Mouse (Mus musculus): Measurements from ENCODE around the gene Hist3h2ba. TPM values are rescaled to one million over a fixed set of nuclear protein-coding genes. Genes with fewer than 3 reads are reported as not detected.

The Hist3h2ba gene
- total and polyA plus RNA-seq, 3 experiments, result 0.21 to 48.2 TPM; not detected in 1

DNA sequence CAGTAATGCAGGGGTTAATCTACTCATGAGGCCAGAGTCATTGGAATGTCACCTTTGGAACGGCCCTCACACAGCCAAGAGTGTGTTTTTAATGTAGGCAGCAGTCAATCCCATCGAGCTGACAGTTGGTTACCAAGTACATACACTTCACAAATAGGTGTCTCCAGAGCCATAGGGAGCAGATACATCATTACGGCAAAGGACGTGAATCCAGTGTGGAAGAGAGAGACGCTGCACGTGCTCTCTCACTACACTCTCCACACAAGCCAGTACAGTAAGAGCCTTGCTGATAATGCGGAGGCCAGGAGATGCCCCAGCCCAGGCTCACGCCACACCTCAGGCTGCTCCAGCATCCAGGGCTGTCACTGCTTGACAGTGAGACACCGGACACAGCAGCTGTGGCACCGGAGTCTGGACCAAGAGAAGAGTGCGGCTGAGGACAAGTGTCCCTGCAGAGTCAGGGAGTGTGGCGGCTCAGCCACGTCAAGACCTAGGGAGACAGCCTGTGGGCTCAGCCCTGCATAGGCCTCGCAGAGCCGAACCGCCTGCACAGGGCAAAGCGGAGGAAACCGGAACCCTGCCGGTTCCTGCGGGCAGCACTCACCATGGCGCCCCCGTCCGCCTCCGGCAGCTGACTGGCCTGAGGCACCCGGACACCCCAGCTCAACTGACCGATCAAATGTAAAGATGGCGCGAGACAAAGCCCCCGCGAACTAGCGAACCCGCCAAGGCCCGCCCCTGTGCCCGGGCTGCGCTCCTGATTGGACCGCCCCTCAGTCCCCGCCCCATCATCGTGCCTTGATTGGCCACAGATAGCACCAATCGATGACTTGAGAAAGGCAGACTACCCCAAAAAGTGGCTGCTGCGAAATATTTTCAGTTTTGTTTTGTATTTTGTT lies 45.0 kb upstream of the Hist3h2ba start, which contains the start of gene Zfp39 (continued):
- no peak for TF ChIP-seq ETS1 (IDR thresholded peaks at IDR 0.05; ENCODE audit: low read depth, low read length)
- no peak for TF ChIP-seq TCF12 (IDR thresholded peaks at IDR 0.05; ENCODE audit: low read depth, low read length)
- TF ChIP-seq MAZ (IDR thresholded peaks at IDR 0.05; ENCODE audit: low read depth, low read length), result peak; percentile 91
- peak; percentile 68 for TF ChIP-seq NELFE (IDR thresholded peaks at IDR 0.05; ENCODE audit: low read depth, low read length)

DNA sequence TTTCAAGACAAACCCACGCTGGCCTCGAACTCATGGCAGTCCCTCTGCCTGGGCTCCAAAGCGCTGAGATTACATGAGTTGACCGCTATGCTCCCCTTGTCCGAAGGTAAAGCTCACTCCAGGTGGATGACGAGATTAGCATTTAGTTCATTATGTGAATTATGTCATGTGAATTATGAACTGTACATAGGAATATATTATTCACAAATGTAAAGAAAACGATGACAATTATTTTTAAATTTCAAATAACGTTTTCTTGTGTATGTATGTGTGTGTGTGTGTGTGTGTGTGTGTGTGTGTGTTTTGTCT lies 44.4 kb upstream of the Hist3h2ba start:
- no peak for DNase-seq (ENCODE audit: low read depth, low spot score)
- peak overlapping the region; percentile 73 to 96 for H3K4me3 ChIP-seq (ENCODE audit: control insufficient read depth in 1 of 2, insufficient read depth in 1 of 2, low read depth in 2 of 2, low read length in 2 of 2)
- H3K36me3 ChIP-seq (ENCODE audit: control insufficient read depth in 1 of 2, insufficient read depth in 2 of 2, low read length in 2 of 2), result peaks cover 4 to 14% of the 10 kb centered on the region in 2 experiments; a peak in 3 of 4 replicates
- peak overlapping the region; percentile 61 for H3K27ac ChIP-seq (ENCODE audit: control insufficient read depth, low read depth, low read length)
- H3K4me1 ChIP-seq (ENCODE audit: control insufficient read depth in 1 of 2, insufficient read depth in 2 of 2, low read length in 2 of 2), result peaks cover 3 to 16% of the 10 kb centered on the region in 2 experiments
- H3K9me3 ChIP-seq (replicated peaks; ENCODE audit: insufficient read depth, low read length), result no peaks in the 10 kb centered on the region
- TF ChIP-seq EP300 (IDR thresholded peaks at IDR 0.05; ENCODE audit: low read depth in 1 of 2, low read length in 2 of 2) (no peak; a peak in 1 of 4 replicates), MAZ (IDR thresholded peaks at IDR 0.05; ENCODE audit: low read depth, low read length) (no peak), RAD21 (IDR thresholded peaks at IDR 0.05; ENCODE audit: low read depth, low read length) (no peak), ZMIZ1 (IDR thresholded peaks at IDR 0.05; ENCODE audit: low read depth, low read length) (0 out of 2 replicates have a peak, but pooled peaks have one; percentile 26), SIN3A (IDR thresholded peaks at IDR 0.05; ENCODE audit: low read length) (peak; percentile 82), E2F4 (IDR thresholded peaks at IDR 0.05; ENCODE audit: borderline replicate concordance, low read depth, low read length) (no peak), TBP (IDR thresholded peaks at IDR 0.05; ENCODE audit: low read depth, low read length) (no peak), USF2 (IDR thresholded peaks at IDR 0.05; ENCODE audit: borderline replicate concordance in 1 of 2, insufficient read depth in 1 of 2, low read depth in 1 of 2, low read length in 2 of 2) (no peak), CHD2 (IDR thresholded peaks at IDR 0.05; ENCODE audit: low read length) (no peak), GATA1 (IDR thresholded peaks at IDR 0.05; ENCODE audit: low read depth, low read length) (no peak; the same call in 1 of the 2 replicates), ETS1 (IDR thresholded peaks at IDR 0.05; ENCODE audit: low read depth, low read length) (peak; percentile 44; the same call in 1 of the 2 replicates), USF1 (IDR thresholded peaks at IDR 0.05; ENCODE audit: low read depth, low read length) (no peak), BHLHE40 (IDR thresholded peaks at IDR 0.05; ENCODE audit: borderline replicate concordance, low read depth, low read length) (no peak), HCFC1 (IDR thresholded peaks at IDR 0.05; ENCODE audit: low read depth, low read length) (0 out of 2 replicates have a peak, but pooled peaks have one; percentile 10), MXI1 (IDR thresholded peaks at IDR 0.05; ENCODE audit: low read depth, low read length) (peak; percentile 63; the same call in 1 of the 2 replicates), ELF1 (IDR thresholded peaks at IDR 0.05; ENCODE audit: low read depth, low read length) (0 out of 2 replicates have a peak, but pooled peaks have one; percentile 3), NELFE (IDR thresholded peaks at IDR 0.05; ENCODE audit: low read depth, low read length) (peak; percentile 17; the same call in 1 of the 2 replicates)
- no peaks in the 10 kb centered on the region for H3K27me3 ChIP-seq (ENCODE audit: control insufficient read depth in 1 of 2, insufficient read depth in 2 of 2, low read length in 2 of 2)
- peak overlapping the region; percentile 71 for H3K9ac ChIP-seq (ENCODE audit: control insufficient read depth, low read depth, low read length, poor library complexity, severe bottlenecking)
- H3K79me2 ChIP-seq (ENCODE audit: control insufficient read depth, insufficient read depth, low read length, poor library complexity), result peaks cover 7% of the 10 kb centered on the region

All from MEL (cell line).